Mouse (Mus musculus): ENCODE results near the gene Kin. TPM values are rescaled to one million over a fixed set of nuclear protein-coding genes. Genes with fewer than 3 reads are reported as not detected.
A peak's percentile ranks its signal among the peaks of the same experiment; 100 is the strongest.

Gene Kin
- polyA plus RNA-seq, 1 experiment from 2014 or later = 29.1 TPM

GRCm38 (mm10) chr2:10100471-10100870 is 20.1 kb downstream of the Kin start:
- 55% methylated on average over 2 of the region's 2 CpGs for WGBS
- H3K36me3 ChIP-seq (replicated peaks; ENCODE audit: control insufficient read depth, insufficient read depth) = no peaks in the 10 kb centered on the region
- H3K9ac ChIP-seq = no peak overlapping the region
- ATAC-seq (ENCODE audit: low FRiP score) (no peak), DNase-seq (ENCODE audit: low spot score) (no peak)
- no peaks in the 10 kb centered on the region for H3K27me3 ChIP-seq (ENCODE audit: control insufficient read depth, insufficient read depth, low read length)
- H3K27ac ChIP-seq = no peak overlapping the region
- no peaks in the 10 kb centered on the region for H3K9me3 ChIP-seq (ENCODE audit: control insufficient read depth, low read length)
- no peaks in the 10 kb centered on the region for H3K4me1 ChIP-seq (replicated peaks; ENCODE audit: control insufficient read depth, insufficient read depth, low read length)
- no peak overlapping the region for H3K4me3 ChIP-seq (replicated peaks; ENCODE audit: low read length)
- no peak overlapping the region for H3K4me2 ChIP-seq (replicated peaks)

GRCm38 (mm10) chr2:10101180-10101579 is 20.8 kb downstream of the Kin start:
- Histone ChIP-seq H3K27ac (no peak overlapping the region), H3K4me2 (replicated peaks) (no peak overlapping the region), H3K9ac (no peak overlapping the region), H3K4me3 (replicated peaks; ENCODE audit: low read length) (no peak overlapping the region), H3K9me3 (ENCODE audit: control insufficient read depth, low read length) (no peaks in the 10 kb centered on the region), H3K36me3 (replicated peaks; ENCODE audit: control insufficient read depth, insufficient read depth) (no peaks in the 10 kb centered on the region), H3K4me1 (replicated peaks; ENCODE audit: control insufficient read depth, insufficient read depth, low read length) (no peaks in the 10 kb centered on the region), H3K27me3 (ENCODE audit: control insufficient read depth, insufficient read depth, low read length) (no peaks in the 10 kb centered on the region)
- 44% methylated on average over 6 of the region's 6 CpGs for whole genome bisulfite sequencing
- peak; percentile 70 for DNase-seq (ENCODE audit: low spot score)
- ATAC-seq (ENCODE audit: low FRiP score) = no peak

- peak overlapping the region; percentile 62 for H3K27ac ChIP-seq
- H3K4me2 ChIP-seq (replicated peaks) = no peak overlapping the region
- H3K9ac ChIP-seq = no peak overlapping the region
- H3K9me3 ChIP-seq (ENCODE audit: control insufficient read depth, low read length) = no peaks in the 10 kb centered on the region
- no peaks in the 10 kb centered on the region for H3K4me1 ChIP-seq (replicated peaks; ENCODE audit: control insufficient read depth, insufficient read depth, low read length)
- H3K4me3 ChIP-seq (replicated peaks; ENCODE audit: low read length) = no peak overlapping the region
- no peaks in the 10 kb centered on the region for H3K27me3 ChIP-seq (ENCODE audit: control insufficient read depth, insufficient read depth, low read length)
- no peak for DNase-seq (ENCODE audit: low spot score)
- no peaks in the 10 kb centered on the region for H3K36me3 ChIP-seq (replicated peaks; ENCODE audit: control insufficient read depth, insufficient read depth)
- 53% methylated on average over 6 of the region's 6 CpGs for WGBS
- ATAC-seq (ENCODE audit: low FRiP score) = peak; percentile 64; the same call in 1 of the 2 replicates
Measured at GRCm38 (mm10) chr2:10108535-10109189, 28.3 kb downstream of the Kin start.

- WGBS = 84% methylated on average over 1 of the region's 1 CpGs
- no peak overlapping the region for H3K4me2 ChIP-seq (replicated peaks)
- no peak overlapping the region for H3K27ac ChIP-seq
- H3K4me3 ChIP-seq (replicated peaks; ENCODE audit: low read length) = no peak overlapping the region
- no peaks in the 10 kb centered on the region for H3K4me1 ChIP-seq (replicated peaks; ENCODE audit: control insufficient read depth, insufficient read depth, low read length)
- no peak overlapping the region for H3K9ac ChIP-seq
- H3K27me3 ChIP-seq (ENCODE audit: control insufficient read depth, insufficient read depth, low read length) = no peaks in the 10 kb centered on the region
- H3K9me3 ChIP-seq (ENCODE audit: control insufficient read depth, low read length) = no peaks in the 10 kb centered on the region
- ATAC-seq (ENCODE audit: low FRiP score) (no peak), DNase-seq (ENCODE audit: low spot score) (no peak)
- no peaks in the 10 kb centered on the region for H3K36me3 ChIP-seq (replicated peaks; ENCODE audit: control insufficient read depth, insufficient read depth)
Measured at GRCm38 (mm10) chr2:10118751-10119150, 38.4 kb downstream of the Kin start.

GRCm38 (mm10) chr2:10119276-10119675 is 38.9 kb downstream of the Kin start:
- ATAC-seq (ENCODE audit: low FRiP score) = no peak
- H3K36me3 ChIP-seq (replicated peaks; ENCODE audit: control insufficient read depth, insufficient read depth) = no peaks in the 10 kb centered on the region
- no peaks in the 10 kb centered on the region for H3K27me3 ChIP-seq (ENCODE audit: control insufficient read depth, insufficient read depth, low read length)
- H3K4me3 ChIP-seq (replicated peaks; ENCODE audit: low read length) = no peak overlapping the region
- 87% methylated on average over 8 of the region's 8 CpGs for WGBS
- no peak overlapping the region for H3K9ac ChIP-seq
- no peak overlapping the region for H3K27ac ChIP-seq
- no peaks in the 10 kb centered on the region for H3K4me1 ChIP-seq (replicated peaks; ENCODE audit: control insufficient read depth, insufficient read depth, low read length)
- no peaks in the 10 kb centered on the region for H3K9me3 ChIP-seq (ENCODE audit: control insufficient read depth, low read length)
- H3K4me2 ChIP-seq (replicated peaks) = no peak overlapping the region
- no peak for DNase-seq (ENCODE audit: low spot score)

- Histone ChIP-seq H3K4me3 (replicated peaks; ENCODE audit: low read length) (no peak overlapping the region), H3K4me1 (replicated peaks; ENCODE audit: control insufficient read depth, insufficient read depth, low read length) (no peaks in the 10 kb centered on the region), H3K27ac (no peak overlapping the region), H3K9ac (no peak overlapping the region), H3K9me3 (ENCODE audit: control insufficient read depth, low read length) (no peaks in the 10 kb centered on the region), H3K36me3 (replicated peaks; ENCODE audit: control insufficient read depth, insufficient read depth) (no peaks in the 10 kb centered on the region), H3K4me2 (replicated peaks) (no peak overlapping the region), H3K27me3 (ENCODE audit: control insufficient read depth, insufficient read depth, low read length) (no peaks in the 10 kb centered on the region)
- no peak for DNase-seq (ENCODE audit: low spot score)
- ATAC-seq (ENCODE audit: low FRiP score) = no peak
- WGBS = 67% methylated on average over 3 of the region's 3 CpGs
Measured at GRCm38 (mm10) chr2:10121826-10122225, 41.4 kb downstream of the Kin start.

GRCm38 (mm10) chr2:10126122-10126521 is 45.7 kb downstream of the Kin start:
- Histone ChIP-seq H3K4me2 (replicated peaks) (no peak overlapping the region), H3K27ac (no peak overlapping the region), H3K4me3 (replicated peaks; ENCODE audit: low read length) (no peak overlapping the region), H3K9me3 (ENCODE audit: control insufficient read depth, low read length) (no peaks in the 10 kb centered on the region), H3K9ac (no peak overlapping the region), H3K36me3 (replicated peaks; ENCODE audit: control insufficient read depth, insufficient read depth) (no peaks in the 10 kb centered on the region), H3K4me1 (replicated peaks; ENCODE audit: control insufficient read depth, insufficient read depth, low read length) (no peaks in the 10 kb centered on the region), H3K27me3 (ENCODE audit: control insufficient read depth, insufficient read depth, low read length) (no peaks in the 10 kb centered on the region)
- ATAC-seq (ENCODE audit: low FRiP score) = no peak
- 94% methylated on average over 4 of the region's 4 CpGs for WGBS
- DNase-seq (ENCODE audit: low spot score) = no peak

GRCm38 (mm10) chr2:10127471-10127870 is 47.1 kb downstream of the Kin start:
- Histone ChIP-seq H3K4me1 (replicated peaks; ENCODE audit: control insufficient read depth, insufficient read depth, low read length) (no peaks in the 10 kb centered on the region), H3K9ac (no peak overlapping the region), H3K9me3 (ENCODE audit: control insufficient read depth, low read length) (no peaks in the 10 kb centered on the region), H3K27me3 (ENCODE audit: control insufficient read depth, insufficient read depth, low read length) (no peaks in the 10 kb centered on the region), H3K36me3 (replicated peaks; ENCODE audit: control insufficient read depth, insufficient read depth) (no peaks in the 10 kb centered on the region), H3K27ac (no peak overlapping the region), H3K4me3 (replicated peaks; ENCODE audit: low read length) (no peak overlapping the region), H3K4me2 (replicated peaks) (no peak overlapping the region)
- ATAC-seq (ENCODE audit: low FRiP score) = no peak
- DNase-seq (ENCODE audit: low spot score) = no peak
- 89% methylated on average over 5 of the region's 5 CpGs for WGBS

GRCm38 (mm10) chr2:10128571-10128970 is 48.2 kb downstream of the Kin start:
- DNase-seq (ENCODE audit: low spot score) (no peak), ATAC-seq (ENCODE audit: low FRiP score) (no peak)
- no peak overlapping the region for H3K27ac ChIP-seq
- no peaks in the 10 kb centered on the region for H3K9me3 ChIP-seq (ENCODE audit: control insufficient read depth, low read length)
- WGBS = 85% methylated on average over 4 of the region's 4 CpGs
- H3K27me3 ChIP-seq (ENCODE audit: control insufficient read depth, insufficient read depth, low read length) = no peaks in the 10 kb centered on the region
- no peaks in the 10 kb centered on the region for H3K4me1 ChIP-seq (replicated peaks; ENCODE audit: control insufficient read depth, insufficient read depth, low read length)
- no peak overlapping the region for H3K4me2 ChIP-seq (replicated peaks)
- H3K9ac ChIP-seq = no peak overlapping the region
- H3K4me3 ChIP-seq (replicated peaks; ENCODE audit: low read length) = no peak overlapping the region
- no peaks in the 10 kb centered on the region for H3K36me3 ChIP-seq (replicated peaks; ENCODE audit: control insufficient read depth, insufficient read depth)
